Comparison of ENCODE assay signal across 20 mouse cellular contexts in the genomic region with DNA sequence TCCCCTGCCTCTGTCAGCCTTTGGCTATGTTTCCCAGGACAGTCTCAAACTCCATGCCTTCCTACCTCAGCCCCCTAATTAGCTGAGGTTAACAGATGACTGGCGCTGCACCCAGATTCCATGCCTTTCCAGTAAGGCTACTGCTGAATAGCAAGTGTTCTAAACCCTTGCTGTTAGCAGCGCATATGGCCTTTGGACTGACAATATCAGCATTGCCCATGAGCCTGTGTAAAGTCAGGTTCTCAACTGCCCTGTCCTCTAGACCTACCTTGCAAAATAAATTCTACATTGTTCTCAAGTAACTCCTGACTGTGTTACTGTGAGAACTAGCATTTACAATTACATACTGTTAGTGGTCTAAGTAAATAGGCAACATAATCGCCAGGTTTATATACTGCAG. TPM values are rescaled to one million over a fixed set of nuclear protein-coding genes. Genes with fewer than 3 reads are reported as not detected.
"Had no signal": no experiment of that assay in that cellular context is flagged by ENCODE, and none has a peak within 500 bp of the region (broad histone marks: within the 10 kb centered on the region; RNA-seq: fewer than 3 reads in every experiment).

No protein-coding gene starts in this region.

- H3K4me2 ChIP-seq: lung, embryonic 14.5 days; midbrain, embryonic 13.5 days; midbrain, embryonic 15.5 days; neural tube, embryonic 13.5 days; neural tube, embryonic 15.5 days had no signal

- H3K27me3 ChIP-seq: midbrain, embryonic 13.5 days; midbrain, embryonic 15.5 days; neural tube, embryonic 13.5 days; neural tube, embryonic 15.5 days had no signal

- H3K27ac ChIP-seq: midbrain, embryonic 10.5 days; midbrain, embryonic 13.5 days; midbrain, embryonic 15.5 days; neural tube, embryonic 13.5 days; neural tube, embryonic 15.5 days had no signal

- H3K9me3 ChIP-seq: midbrain, embryonic 10.5 days; midbrain, embryonic 13.5 days; midbrain, embryonic 15.5 days; neural tube, embryonic 13.5 days; neural tube, embryonic 15.5 days had no signal

- H3K36me3 ChIP-seq: midbrain, embryonic 10.5 days; midbrain, embryonic 13.5 days; midbrain, embryonic 15.5 days; neural tube, embryonic 13.5 days; neural tube, embryonic 15.5 days had no signal

- H3K4me1 ChIP-seq: midbrain, embryonic 13.5 days; midbrain, embryonic 15.5 days; neural tube, embryonic 13.5 days; neural tube, embryonic 15.5 days had no signal

- ATAC-seq: midbrain, embryonic 13.5 days; midbrain, embryonic 15.5 days had no signal

- DNase-seq: lung, adult 18-20 months; lung, embryonic 14.5 days; lung, postnatal 10 days; lung, postnatal 4 days; retina, postnatal 1 day; right cerebral cortex, adult 18-20 months; right cerebral cortex, postnatal 25 days; right cerebral cortex, postnatal 4 days; spleen, adult 18-20 months; thymus, adult 18-20 months; thymus, postnatal 14 days; thymus, postnatal 36 days had no signal

- H3K9ac ChIP-seq: lung, embryonic 14.5 days; midbrain, embryonic 13.5 days; midbrain, embryonic 15.5 days; neural tube, embryonic 13.5 days; neural tube, embryonic 15.5 days had no signal

- H3K4me3 ChIP-seq: midbrain, embryonic 10.5 days; midbrain, embryonic 13.5 days; midbrain, embryonic 15.5 days; myocyte; neural tube, embryonic 13.5 days; neural tube, embryonic 15.5 days had no signal

RNA-seq across cellular contexts. Expression of a gene that starts 3.9 kb away (rescaled TPM):
- total RNA-seq: megakaryocyte, adult 5-6 weeks; megakaryocyte-erythroid progenitor cell, adult 5-6 weeks had no signal
